Mouse (Mus musculus) intestine, postnatal 0 days (tissue): ENCODE measurements around the gene Ctsd. TPM values are rescaled to one million over a fixed set of nuclear protein-coding genes. Genes with fewer than 3 reads are reported as not detected.

Source experiments
- ATAC-seq: fragments of 200-750 bp; cut with Nextera tagmentation; 2 replicates; pipeline ENCODE4 v1.8.0; 2017; ENCODE audit warnings: mild to moderate bottlenecking, moderate TSS enrichment, moderate library complexity
- H3K27ac ChIP-seq: fragments of 300-500 bp; sonication (generic); 2 replicates; pipeline ENCODE4 v1.5.1; 2014; ENCODE audit warnings: mild to moderate bottlenecking, low read depth, low read length, moderate library complexity
- H3K27me3 ChIP-seq: fragments of 300-500 bp; sonication (generic); replicated peaks from 2 replicates; pipeline ENCODE4 v1.6.1; 2014; ENCODE audit warnings: low read length, mixed read lengths; ENCODE audit not compliant: control insufficient read depth, insufficient read depth
- H3K36me3 ChIP-seq: fragments of 300-500 bp; sonication (generic); 2 replicates; pipeline ENCODE4 v1.6.1; 2014; ENCODE audit warnings: mild to moderate bottlenecking, moderate library complexity; ENCODE audit not compliant: control insufficient read depth, insufficient read depth
- H3K4me1 ChIP-seq: fragments of 300-500 bp; sonication (generic); replicated peaks from 2 replicates; pipeline ENCODE4 v1.6.1; 2014; ENCODE audit warnings: antibody characterized with exemption, low read length, mixed read lengths; ENCODE audit not compliant: control insufficient read depth, insufficient read depth
- H3K4me2 ChIP-seq: fragments of 300-500 bp; sonication (generic); replicated peaks from 2 replicates; pipeline ENCODE4 v1.6.1; 2014; ENCODE audit warnings: low read depth, mild to moderate bottlenecking, moderate library complexity
- H3K4me3 ChIP-seq: fragments of 300-500 bp; sonication (generic); 2 replicates; pipeline ENCODE4 v1.5.1; 2014; ENCODE audit warnings: low read depth, low read length
- H3K9ac ChIP-seq: fragments of 300-500 bp; sonication (generic); 2 replicates; pipeline ENCODE4 v1.6.1; 2014; ENCODE audit warnings: mild to moderate bottlenecking, low read depth, low read length
- H3K9me3 ChIP-seq: fragments of 300-500 bp; sonication (generic); 2 replicates; pipeline ENCODE4 v1.6.1; 2016; ENCODE audit warnings: mixed run types; ENCODE audit not compliant: control insufficient read depth
- CTCF ChIP-seq: sonication (generic); IDR thresholded peaks from 2 replicates; pipeline ENCODE4 v1.5.1; 2016; ENCODE audit warnings: low read depth, mild to moderate bottlenecking, control low read depth, antibody characterized with exemption, moderate library complexity
- WGBS: fragments of 180-500 bp; shearing (Covaris S2); extraction: QIAGEN DNeasy Blood & Tissue Kit; methylation state at CpG from one replicate; pipeline ENCODE4 v1.1.7; 2014; 5-methylcytosine and 5-hydroxymethylcytosine counted together
- polyA plus RNA-seq: library from polyadenylated mRNA; unstranded; fragments of >200 nt; fragmentation: Nextera tagmentation; extraction: Ambion mirVana; gene quantifications from 2 replicates; pipeline ENCODE4 v1.2.1, GENCODE M21; 2015

The Ctsd gene
- polyA plus RNA-seq, 1 experiment from 2014 or later = 496 TPM

- H3K4me3 ChIP-seq = no peak overlapping the region
- H3K27me3 ChIP-seq = no peaks in the 10 kb centered on the region
- no peak overlapping the region for H3K9ac ChIP-seq
- peaks cover 86% of the 10 kb centered on the region for H3K36me3 ChIP-seq
- H3K4me1 ChIP-seq = no peaks in the 10 kb centered on the region
- H3K4me2 ChIP-seq = no peak overlapping the region
- 81% methylated on average over 6 of the region's 6 CpGs for WGBS
- no peaks in the 10 kb centered on the region for H3K9me3 ChIP-seq
- TF ChIP-seq CTCF = no peak
- no peak overlapping the region for H3K27ac ChIP-seq
- ATAC-seq = no peak
Measured at GRCm38 (mm10) chr7:142379186-142379585, 8.7 kb downstream of the Ctsd start.

- ATAC-seq = no peak
- WGBS = 61% methylated on average over 14 of the region's 14 CpGs
- peaks cover 68% of the 10 kb centered on the region for H3K36me3 ChIP-seq
- no peak overlapping the region for H3K4me3 ChIP-seq
- H3K9me3 ChIP-seq = no peaks in the 10 kb centered on the region
- TF ChIP-seq CTCF = no peak
- no peak overlapping the region for H3K9ac ChIP-seq
- no peak overlapping the region for H3K4me2 ChIP-seq
- peaks cover 9% of the 10 kb centered on the region for H3K27me3 ChIP-seq
- H3K4me1 ChIP-seq = no peaks in the 10 kb centered on the region
- H3K27ac ChIP-seq = no peak overlapping the region
Measured at GRCm38 (mm10) chr7:142377233-142377925, 10.5 kb downstream of the Ctsd start.

GRCm38 (mm10) chr7:142376096-142376495, 11.7 kb downstream of the Ctsd start:
- H3K9me3 ChIP-seq = no peaks in the 10 kb centered on the region
- no peak overlapping the region for H3K4me2 ChIP-seq
- TF ChIP-seq CTCF = no peak
- 80% methylated on average over 4 of the region's 4 CpGs for WGBS
- H3K36me3 ChIP-seq = peaks cover 55% of the 10 kb centered on the region
- H3K27ac ChIP-seq = no peak overlapping the region
- no peak overlapping the region for H3K9ac ChIP-seq
- no peak for ATAC-seq
- no peaks in the 10 kb centered on the region for H3K4me1 ChIP-seq
- H3K4me3 ChIP-seq = no peak overlapping the region
- H3K27me3 ChIP-seq = peaks cover 22% of the 10 kb centered on the region

GRCm38 (mm10) chr7:142375261-142375724, 12.5 kb downstream of the Ctsd start:
- Histone ChIP-seq H3K4me3 (no peak overlapping the region), H3K36me3 (peaks cover 47% of the 10 kb centered on the region), H3K27ac (no peak overlapping the region), H3K4me2 (no peak overlapping the region), H3K9ac (no peak overlapping the region), H3K27me3 (peaks cover 29% of the 10 kb centered on the region), H3K4me1 (no peaks in the 10 kb centered on the region), H3K9me3 (no peaks in the 10 kb centered on the region)
- 81% methylated on average over 6 of the region's 6 CpGs for WGBS
- ATAC-seq = no peak
- no peak for TF ChIP-seq CTCF

GRCm38 (mm10) chr7:142374413-142375015, 13.3 kb downstream of the Ctsd start:
- Histone ChIP-seq H3K9me3 (no peaks in the 10 kb centered on the region), H3K27ac (no peak overlapping the region), H3K4me3 (no peak overlapping the region), H3K4me2 (no peak overlapping the region), H3K27me3 (peaks cover 29% of the 10 kb centered on the region), H3K4me1 (no peaks in the 10 kb centered on the region), H3K9ac (no peak overlapping the region), H3K36me3 (peaks cover 40% of the 10 kb centered on the region)
- 88% methylated on average over 5 of the region's 5 CpGs for WGBS
- no peak for TF ChIP-seq CTCF
- ATAC-seq = no peak

- no peak within 1 kb of the TSS for H3K4me3 ChIP-seq
- no peak for ATAC-seq
- no peaks in the 10 kb centered on the region for H3K9me3 ChIP-seq
- H3K4me2 ChIP-seq = no peak within 1 kb of the TSS
- peaks cover 29% of the 10 kb centered on the region for H3K27me3 ChIP-seq
- peaks cover 33% of the 10 kb centered on the region for H3K36me3 ChIP-seq
- no peaks in the 10 kb centered on the region for H3K4me1 ChIP-seq
- WGBS = 64% methylated on average over 8 of the region's 8 CpGs
- no peak for TF ChIP-seq CTCF
- H3K27ac ChIP-seq = no peak within 1 kb of the TSS
- H3K9ac ChIP-seq = no peak within 1 kb of the TSS
Measured at GRCm38 (mm10) chr7:142373641-142374412, 14.0 kb downstream of the Ctsd start, which contains the start of gene Ifitm10. Ifitm10 (minus strand) TSS chr7:142373753.
